Mouse (Mus musculus) brown adipose tissue, adult 24 weeks (tissue): ENCODE measurements around the gene Msrb1. TPM values are rescaled to one million over a fixed set of nuclear protein-coding genes. Genes with fewer than 3 reads are reported as not detected.

Experiments
- H3K27ac ChIP-seq: fragments of 200-500 bp; replicated peaks from 2 replicates; pipeline ENCODE4 v1.5.1; 2012; ENCODE audit warnings: low read depth, mild to moderate bottlenecking, low read length
- H3K4me1 ChIP-seq: fragments of 200-500 bp; 2 replicates; pipeline ENCODE4 v1.6.1; 2012; ENCODE audit warnings: low read length, mixed read lengths; ENCODE audit not compliant: control insufficient read depth, insufficient read depth, insufficient read length
- H3K4me3 ChIP-seq: fragments of 200-500 bp; 2 replicates; pipeline ENCODE4 v1.5.1; 2012; ENCODE audit warnings: low read depth, mild to moderate bottlenecking, low read length, moderate library complexity; ENCODE audit not compliant: insufficient read depth
- polyA plus RNA-seq: library from polyadenylated mRNA; stranded (reverse); fragments of >200 nt; gene quantifications from 2 replicates; pipeline ENCODE4 v1.2.4, GENCODE M21; 2012; ENCODE audit not compliant: missing spikeins, insufficient read depth, insufficient read length

Gene Msrb1
- polyA plus RNA-seq: 109 and 114 TPM in 2 replicates

GRCm38 (mm10) chr17:24736330-24737051 is at the start of gene Msrb1:
Msrb1 (plus strand) TSS chr17:24736642.
- peaks cover 10% of the 10 kb centered on the region for H3K4me1 ChIP-seq
- H3K4me3 ChIP-seq: peak within 1 kb of the TSS; percentile 81
- peak within 1 kb of the TSS; percentile 69 for H3K27ac ChIP-seq

- no peaks in the 10 kb centered on the region; the same call in 1 of the 2 replicates for H3K4me1 ChIP-seq
- no peak overlapping the region for H3K27ac ChIP-seq
- H3K4me3 ChIP-seq: peak overlapping the region; percentile 66
Observed at GRCm38 (mm10) chr17:24687146-24687595, 49.3 kb upstream of the Msrb1 start.

- no peaks in the 10 kb centered on the region; the same call in 1 of the 2 replicates for H3K4me1 ChIP-seq
- no peak overlapping the region for H3K27ac ChIP-seq
- H3K4me3 ChIP-seq: peak overlapping the region; percentile 66
Observed at GRCm38 (mm10) chr17:24687599-24687998, 48.8 kb upstream of the Msrb1 start.

- Histone ChIP-seq H3K4me3 (peak within 1 kb of the TSS; percentile 36), H3K4me1 (no peaks in the 10 kb centered on the region; the same call in 1 of the 2 replicates), H3K27ac (no peak within 1 kb of the TSS)
Observed at GRCm38 (mm10) chr17:24689251-24690081, 47.0 kb upstream of the Msrb1 start, which contains the start of gene Syngr3. Syngr3 (minus strand) TSS chr17:24689955.

- peaks cover 3% of the 10 kb centered on the region; the same call in 1 of the 2 replicates for H3K4me1 ChIP-seq
- no peak overlapping the region for H3K27ac ChIP-seq
- H3K4me3 ChIP-seq: no peak overlapping the region
Observed at GRCm38 (mm10) chr17:24692385-24692784, 44.1 kb upstream of the Msrb1 start.

- Histone ChIP-seq H3K4me1 (peaks cover 3% of the 10 kb centered on the region; the same call in 1 of the 2 replicates), H3K4me3 (peak overlapping the region; percentile 92), H3K27ac (peak overlapping the region; percentile 43)
Observed at GRCm38 (mm10) chr17:24695326-24696010, 41.0 kb upstream of the Msrb1 start.

- Histone ChIP-seq H3K4me3 (peak within 1 kb of the TSS; percentile 92), H3K4me1 (peaks cover 3% of the 10 kb centered on the region; the same call in 1 of the 2 replicates), H3K27ac (peak within 1 kb of the TSS; percentile 43)
Observed at GRCm38 (mm10) chr17:24696011-24696697, 40.3 kb upstream of the Msrb1 start, which contains the start of the genes Gfer and Noxo1. Gfer (minus strand) TSS chr17:24696156. Noxo1 (plus strand) TSS chr17:24696234.

- no peak overlapping the region for H3K27ac ChIP-seq
- H3K4me3 ChIP-seq: no peak overlapping the region
- H3K4me1 ChIP-seq: peaks cover 3% of the 10 kb centered on the region; the same call in 1 of the 2 replicates
Observed at GRCm38 (mm10) chr17:24697985-24698384, 38.5 kb upstream of the Msrb1 start.

GRCm38 (mm10) chr17:24698715-24699114 is 37.7 kb upstream of the Msrb1 start:
- Histone ChIP-seq H3K27ac (no peak overlapping the region), H3K4me3 (no peak overlapping the region), H3K4me1 (peaks cover 3% of the 10 kb centered on the region; the same call in 1 of the 2 replicates)

GRCm38 (mm10) chr17:24699473-24699872 is 37.0 kb upstream of the Msrb1 start:
- Histone ChIP-seq H3K4me3 (no peak overlapping the region), H3K4me1 (peaks cover 3% of the 10 kb centered on the region; the same call in 1 of the 2 replicates), H3K27ac (no peak overlapping the region)

- Histone ChIP-seq H3K4me1 (no peaks in the 10 kb centered on the region), H3K4me3 (no peak overlapping the region), H3K27ac (no peak overlapping the region)
Observed at GRCm38 (mm10) chr17:24701251-24701650, 35.2 kb upstream of the Msrb1 start.

- no peak overlapping the region for H3K4me3 ChIP-seq
- 0 out of 2 replicates have a peak, but pooled peaks cover 3% of the 10 kb centered on the region for H3K4me1 ChIP-seq
- no peak overlapping the region for H3K27ac ChIP-seq
Observed at GRCm38 (mm10) chr17:24705821-24706220, 30.6 kb upstream of the Msrb1 start.

- Histone ChIP-seq H3K4me3 (peak within 1 kb of the TSS; percentile 72), H3K27ac (peak within 1 kb of the TSS; percentile 70), H3K4me1 (0 out of 2 replicates have a peak, but pooled peaks cover 3% of the 10 kb centered on the region)
Observed at GRCm38 (mm10) chr17:24706982-24707800, 29.3 kb upstream of the Msrb1 start, which contains the start of gene Tbl3. Tbl3 (minus strand) TSS chr17:24707660.
